Mouse (Mus musculus) kidney, adult 9 months (tissue): ENCODE results near the gene Trak1.
A peak's percentile ranks its signal among the peaks of the same experiment; 100 is the strongest.

Source experiments
- DNase-seq: peaks from one replicate; pipeline ENCODE4 v3.0.0; 2022

The Trak1 gene

GRCm38 (mm10) chr9:121350601-121351000 lies 53.3 kb downstream of the Trak1 start:
- DNase-seq, result no peak

GRCm38 (mm10) chr9:121351388-121352078 lies 54.2 kb downstream of the Trak1 start:
- DNase-seq, result no peak

- DNase-seq, result peak; percentile 77
Observed at GRCm38 (mm10) chr9:121352131-121352606, 54.9 kb downstream of the Trak1 start.

- DNase-seq, result no peak
Observed at GRCm38 (mm10) chr9:121352726-121353125, 55.4 kb downstream of the Trak1 start.

GRCm38 (mm10) chr9:121354792-121355390 lies 57.6 kb downstream of the Trak1 start:
- DNase-seq, result peak; percentile 77

GRCm38 (mm10) chr9:121355431-121356141 lies 58.3 kb downstream of the Trak1 start:
- peak; percentile 84 for DNase-seq

GRCm38 (mm10) chr9:121357102-121357501 lies 59.8 kb downstream of the Trak1 start:
- DNase-seq, result no peak

GRCm38 (mm10) chr9:121357582-121358275 lies 60.4 kb downstream of the Trak1 start:
- peak; percentile 73 for DNase-seq

GRCm38 (mm10) chr9:121358418-121358817 lies 61.1 kb downstream of the Trak1 start:
- DNase-seq, result no peak

- DNase-seq, result no peak
Observed at GRCm38 (mm10) chr9:121359266-121359972, 62.1 kb downstream of the Trak1 start.

- DNase-seq, result no peak
Observed at GRCm38 (mm10) chr9:121360327-121360954, 63.1 kb downstream of the Trak1 start.

GRCm38 (mm10) chr9:121361010-121361409 lies 63.7 kb downstream of the Trak1 start:
- DNase-seq, result no peak

- DNase-seq, result no peak
Observed at GRCm38 (mm10) chr9:121363932-121364331, 66.6 kb downstream of the Trak1 start.

GRCm38 (mm10) chr9:121366135-121366863 lies 69.0 kb downstream of the Trak1 start:
- peak; percentile 75 for DNase-seq

- peak; percentile 59 for DNase-seq
Observed at GRCm38 (mm10) chr9:121366864-121367245, 69.6 kb downstream of the Trak1 start.

- DNase-seq, result no peak
Observed at GRCm38 (mm10) chr9:121369573-121369972, 72.3 kb downstream of the Trak1 start.

GRCm38 (mm10) chr9:121371346-121371891 lies 74.1 kb downstream of the Trak1 start:
- DNase-seq, result peak; percentile 86

- DNase-seq, result no peak
Observed at GRCm38 (mm10) chr9:121371946-121372646, 74.8 kb downstream of the Trak1 start.

GRCm38 (mm10) chr9:121373107-121373506 lies 75.8 kb downstream of the Trak1 start:
- DNase-seq, result no peak

GRCm38 (mm10) chr9:121373512-121373911 lies 76.2 kb downstream of the Trak1 start:
- DNase-seq, result no peak
